Mouse (Mus musculus) neural tube, embryonic 13.5 days (tissue): ENCODE data around the gene Lrch3. TPM values are rescaled to one million over a fixed set of nuclear protein-coding genes. Genes with fewer than 3 reads are reported as not detected.
"Not testable (repeated sequence)": the region's sequence is repeated elsewhere in the genome, so short reads cannot be mapped to it uniquely, and the experiment has no call there.

ENCODE experiments used
- ATAC-seq: fragments of 200-750 bp; cut with Nextera tagmentation; 2 replicates; pipeline ENCODE4 v1.8.0; 2017; ENCODE audit warnings: low read depth, mild to moderate bottlenecking, moderate TSS enrichment, moderate library complexity
- H3K27ac ChIP-seq: fragments of 300-500 bp; sonication (generic); replicated peaks from 2 replicates; pipeline ENCODE4 v1.5.1; 2015; ENCODE audit warnings: moderate library complexity, mild to moderate bottlenecking, inconsistent platforms
- H3K27me3 ChIP-seq: fragments of 300-500 bp; sonication (generic); 2 replicates; pipeline ENCODE4 v1.6.1; 2015; ENCODE audit warnings: mild to moderate bottlenecking, inconsistent platforms
- H3K36me3 ChIP-seq: fragments of 300-500 bp; sonication (generic); 2 replicates; pipeline ENCODE4 v1.6.1; 2015; ENCODE audit warnings: mild to moderate bottlenecking, inconsistent platforms
- H3K4me1 ChIP-seq: fragments of 300-500 bp; sonication (generic); replicated peaks from 2 replicates; pipeline ENCODE4 v1.6.1; 2015; ENCODE audit warnings: inconsistent platforms
- H3K4me2 ChIP-seq: fragments of 300-500 bp; sonication (generic); 2 replicates; pipeline ENCODE4 v1.6.1; 2015; ENCODE audit warnings: inconsistent platforms, mild to moderate bottlenecking, moderate library complexity
- H3K4me3 ChIP-seq: fragments of 300-500 bp; sonication (generic); 2 replicates; pipeline ENCODE4 v1.5.1; 2015; ENCODE audit warnings: mild to moderate bottlenecking, inconsistent platforms
- H3K9ac ChIP-seq: fragments of 300-500 bp; sonication (generic); 2 replicates; pipeline ENCODE4 v1.6.1; 2015; ENCODE audit warnings: moderate library complexity, mild to moderate bottlenecking, inconsistent platforms
- H3K9me3 ChIP-seq: fragments of 300-500 bp; sonication (generic); 2 replicates; pipeline ENCODE4 v1.6.1; 2016; ENCODE audit warnings: inconsistent platforms
- WGBS: fragments of 180-500 bp; shearing (Covaris S2); methylation state at CpG from one replicate; pipeline ENCODE4 v1.1.7; 2015; 5-methylcytosine and 5-hydroxymethylcytosine counted together
- polyA plus RNA-seq: library from polyadenylated mRNA; unstranded; fragments of >200 nt; fragmentation: Nextera tagmentation; extraction: Ambion mirVana; gene quantifications from 2 replicates; pipeline ENCODE4 v1.2.1, GENCODE M21; 2015

Lrch3 gene
- polyA plus RNA-seq, 1 experiment from 2014 or later: 39.2 TPM

DNA sequence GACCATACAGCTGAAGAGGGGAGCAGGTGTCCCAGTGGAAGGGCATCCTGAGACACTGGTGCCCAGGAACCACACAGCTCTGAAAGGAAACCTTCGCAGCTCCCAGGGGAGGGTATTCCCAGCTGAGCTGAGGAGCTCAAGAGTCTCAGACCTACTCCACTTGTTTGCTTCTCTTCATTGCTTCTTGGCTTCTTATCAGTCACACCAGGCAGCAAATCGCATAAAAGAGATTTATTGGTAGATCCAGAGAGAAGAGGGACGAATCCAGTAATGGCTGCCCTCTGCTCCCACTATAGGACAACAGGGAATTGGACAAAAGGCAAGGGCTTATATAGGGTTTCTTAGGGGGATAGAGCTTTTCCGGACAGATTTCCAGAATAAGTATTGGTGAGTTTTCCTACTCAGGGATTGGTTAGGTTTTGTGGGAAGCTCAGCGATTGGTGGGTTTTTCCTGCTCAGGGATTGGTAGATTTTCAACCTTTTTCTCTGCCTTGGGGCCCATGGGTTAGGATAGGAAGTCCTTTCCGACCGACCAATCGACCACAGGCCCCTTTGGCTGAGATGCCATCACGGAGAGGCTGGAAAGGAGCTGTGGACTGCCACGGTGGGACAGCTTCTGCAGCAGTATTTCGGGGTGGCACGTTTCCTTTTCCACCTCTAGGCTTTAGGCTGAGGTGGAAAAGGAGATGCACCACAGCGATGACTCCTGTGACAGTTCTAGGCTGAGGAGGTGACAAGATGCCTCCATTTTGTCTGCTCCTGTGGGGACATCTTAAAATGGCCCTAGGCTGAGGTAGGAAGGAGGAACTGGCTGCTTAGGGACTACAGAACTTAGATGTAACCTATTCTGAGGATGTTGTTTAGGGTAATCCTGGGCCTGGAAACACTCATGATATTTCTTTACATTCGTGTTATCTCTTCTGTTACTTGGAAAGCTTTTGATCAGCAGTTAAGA lies 34.7 kb upstream of the Lrch3 start:
- Histone ChIP-seq H3K27ac (no peak overlapping the region), H3K9ac (peak overlapping the region; percentile 92), H3K27me3 (no peaks in the 10 kb centered on the region), H3K4me2 (peak overlapping the region; percentile 80), H3K36me3 (no peaks in the 10 kb centered on the region), H3K4me1 (peaks cover 31% of the 10 kb centered on the region), H3K4me3 (peak overlapping the region; percentile 95), H3K9me3 (no peaks in the 10 kb centered on the region)
- ATAC-seq: no peak
- WGBS: 77% methylated on average over 14 of the region's 14 CpGs

DNA sequence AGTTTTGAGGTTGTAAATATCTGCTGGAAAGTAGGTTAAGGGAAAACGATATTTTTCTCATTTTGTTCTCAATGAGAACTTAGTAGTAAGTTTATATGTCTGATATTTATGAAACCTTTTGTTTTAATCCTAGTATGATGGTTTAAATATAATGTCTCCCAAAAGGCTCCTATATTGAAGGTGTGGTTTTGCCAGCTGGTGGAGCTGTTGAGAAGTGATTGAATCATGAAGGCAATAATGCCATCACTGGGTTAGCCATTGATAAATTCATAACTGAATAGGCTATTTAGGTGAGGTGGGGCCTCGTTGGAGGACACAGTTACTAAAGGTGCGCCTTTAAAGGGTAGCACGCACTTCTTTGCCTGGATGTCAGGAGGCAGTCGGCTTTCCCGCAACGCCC lies 32.4 kb upstream of the Lrch3 start:
- no peak overlapping the region for H3K4me3 ChIP-seq
- WGBS: 82% methylated on average over 7 of the region's 7 CpGs

DNA sequence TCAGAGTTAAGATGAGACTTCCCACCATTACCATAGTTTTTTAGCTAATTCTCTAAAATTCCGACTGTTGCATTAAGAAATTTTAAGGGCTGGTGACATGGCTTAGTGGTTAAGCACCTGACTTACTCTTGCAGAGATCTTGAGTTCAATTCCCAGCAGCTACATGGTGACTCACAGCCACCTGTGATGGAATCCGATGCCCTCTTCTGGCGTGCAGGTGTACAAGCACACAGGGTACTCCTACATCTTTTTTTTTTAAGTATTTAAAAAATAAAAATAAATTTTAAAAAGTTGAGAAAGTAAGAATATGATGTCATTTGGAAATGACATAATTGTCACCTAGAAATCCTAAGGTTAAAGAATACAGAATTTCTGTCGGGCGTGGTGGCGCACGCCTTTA lies 25.9 kb upstream of the Lrch3 start:
- Histone ChIP-seq H3K27me3 (no peaks in the 10 kb centered on the region), H3K27ac (no peak overlapping the region), H3K4me1 (no peaks in the 10 kb centered on the region), H3K4me2 (no peak overlapping the region), H3K36me3 (peaks cover 45% of the 10 kb centered on the region), H3K9ac (no peak overlapping the region), H3K4me3 (no peak overlapping the region), H3K9me3 (no peaks in the 10 kb centered on the region)
- ATAC-seq: no peak
- WGBS: 88% methylated on average over 7 of the region's 7 CpGs

More for the DNA sequence above, 32.4 kb upstream of the Lrch3 start:
- Histone ChIP-seq H3K9ac (no peak overlapping the region), H3K27me3 (no peaks in the 10 kb centered on the region), H3K36me3 (peaks cover 8% of the 10 kb centered on the region), H3K27ac (no peak overlapping the region), H3K4me2 (no peak overlapping the region), H3K4me1 (peaks cover 31% of the 10 kb centered on the region), H3K9me3 (no peaks in the 10 kb centered on the region)
- ATAC-seq: no peak

DNA sequence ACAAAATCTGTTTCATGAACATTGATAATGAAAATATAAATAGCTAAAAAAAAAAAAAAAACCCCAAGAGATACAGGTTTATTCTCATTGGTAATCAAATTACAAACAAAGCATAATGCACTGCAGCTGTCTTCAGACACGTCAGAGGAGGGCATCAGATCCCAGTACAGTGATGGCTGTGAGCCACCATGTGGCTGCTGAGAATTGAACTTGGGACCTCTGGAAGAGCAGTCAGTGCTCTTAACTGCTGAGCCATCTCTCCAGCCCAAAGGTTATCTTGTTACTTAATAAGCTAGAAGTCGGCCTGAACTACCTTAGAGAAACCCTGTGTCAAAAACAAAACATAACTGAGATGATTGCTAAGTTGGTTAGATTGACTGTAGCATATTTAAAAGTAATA lies 24.0 kb upstream of the Lrch3 start:
- H3K4me3 ChIP-seq: no peak overlapping the region
- 68% methylated on average over 2 of the region's 2 CpGs for WGBS
- no peaks in the 10 kb centered on the region for H3K4me1 ChIP-seq
- H3K9me3 ChIP-seq: no peaks in the 10 kb centered on the region
- H3K36me3 ChIP-seq: peaks cover 58% of the 10 kb centered on the region
- no peak overlapping the region for H3K9ac ChIP-seq
- H3K27ac ChIP-seq: no peak overlapping the region
- no peak for ATAC-seq
- no peak overlapping the region for H3K4me2 ChIP-seq
- no peaks in the 10 kb centered on the region for H3K27me3 ChIP-seq

DNA sequence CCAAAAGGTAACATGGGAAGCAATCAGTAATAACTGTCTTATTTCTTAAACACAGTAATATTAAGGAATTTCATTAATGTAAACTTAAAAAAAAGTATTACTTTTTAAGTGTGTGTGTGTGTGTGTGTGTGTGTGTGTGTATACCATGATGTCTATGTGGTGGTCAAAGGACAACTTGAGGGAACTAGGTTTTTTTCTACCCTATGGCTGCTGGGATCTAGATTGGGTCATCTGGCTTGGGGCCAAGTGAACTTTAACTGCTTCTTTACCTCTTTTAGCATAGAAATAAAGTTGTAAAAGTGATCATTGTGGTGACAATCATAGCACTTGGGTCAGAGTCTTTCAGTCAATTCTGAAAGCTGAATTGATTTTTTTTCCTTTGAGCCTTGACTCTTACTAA lies 17.8 kb upstream of the Lrch3 start:
- no peak overlapping the region for H3K27ac ChIP-seq
- no peaks in the 10 kb centered on the region for H3K27me3 ChIP-seq
- no peak overlapping the region for H3K4me3 ChIP-seq
- H3K4me2 ChIP-seq: no peak overlapping the region
- H3K9me3 ChIP-seq: no peaks in the 10 kb centered on the region
- peaks cover 69% of the 10 kb centered on the region for H3K36me3 ChIP-seq
- no peak for ATAC-seq
- no peaks in the 10 kb centered on the region for H3K4me1 ChIP-seq
- no peak overlapping the region for H3K9ac ChIP-seq

DNA sequence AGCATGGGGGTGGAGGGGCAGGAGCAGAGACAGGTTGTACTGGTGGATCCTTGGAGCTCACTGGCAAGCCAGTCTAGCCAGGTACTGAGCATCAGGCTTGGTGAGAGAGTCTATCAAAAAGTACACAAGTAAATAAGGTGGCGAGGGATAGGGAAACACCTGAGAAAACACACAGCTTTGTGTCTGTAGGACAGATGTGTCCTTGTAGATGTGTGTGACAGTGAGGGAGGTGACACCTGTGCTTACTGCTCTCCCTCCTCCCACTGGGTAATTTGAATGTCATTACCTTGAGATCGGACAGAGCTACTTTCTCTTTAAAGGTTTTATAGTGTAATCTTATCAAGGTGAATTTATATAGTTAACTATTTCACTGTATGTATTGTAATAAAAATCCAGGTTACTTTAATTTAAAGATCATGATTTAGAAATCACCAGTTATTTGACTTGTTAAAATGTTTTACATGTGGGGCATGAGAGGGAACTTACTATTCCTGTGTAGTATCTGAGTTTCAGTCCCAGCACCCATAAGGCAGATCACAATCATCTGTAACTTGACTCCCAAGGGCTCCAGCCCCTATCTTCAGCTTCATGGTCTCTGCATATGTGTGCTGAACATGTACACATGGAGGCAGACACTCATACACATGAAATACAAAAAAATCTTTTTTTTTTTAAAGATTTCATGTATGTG lies 12.4 kb upstream of the Lrch3 start:
- no peaks in the 10 kb centered on the region for H3K9me3 ChIP-seq
- no peak for ATAC-seq
- H3K27me3 ChIP-seq: no peaks in the 10 kb centered on the region
- no peak overlapping the region for H3K4me2 ChIP-seq
- no peak overlapping the region for H3K9ac ChIP-seq
- H3K27ac ChIP-seq: no peak overlapping the region
- 85% methylated on average over 2 of the region's 2 CpGs for WGBS
- H3K36me3 ChIP-seq: peaks cover 56% of the 10 kb centered on the region
- no peaks in the 10 kb centered on the region for H3K4me1 ChIP-seq
- no peak overlapping the region for H3K4me3 ChIP-seq

DNA sequence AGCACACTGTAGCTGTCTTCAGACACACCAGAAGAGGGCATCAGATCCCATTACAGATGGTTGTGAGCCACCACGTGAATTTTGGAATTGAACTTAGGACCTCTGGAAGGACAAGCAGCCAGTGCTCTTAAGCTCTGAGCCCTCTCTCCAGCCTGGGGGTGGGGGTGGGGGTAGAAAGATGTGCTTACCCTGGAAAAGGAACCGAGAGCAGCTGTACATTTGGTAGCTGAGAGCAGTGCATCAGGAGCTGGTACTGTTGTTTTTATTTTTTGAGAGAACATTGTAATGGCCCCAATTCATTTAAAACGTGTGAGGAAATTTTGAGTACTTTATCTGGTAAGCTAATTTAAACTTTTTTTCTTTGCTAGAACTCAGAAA lies 11.9 kb upstream of the Lrch3 start:
- H3K9ac ChIP-seq: no peak overlapping the region
- peaks cover 60% of the 10 kb centered on the region for H3K36me3 ChIP-seq
- no peaks in the 10 kb centered on the region for H3K27me3 ChIP-seq
- H3K4me1 ChIP-seq: no peaks in the 10 kb centered on the region
- H3K4me2 ChIP-seq: no peak overlapping the region
- no peak for ATAC-seq
- no peak overlapping the region for H3K27ac ChIP-seq
- 80% methylated on average over 3 of the region's 3 CpGs for WGBS
- no peaks in the 10 kb centered on the region for H3K9me3 ChIP-seq
- H3K4me3 ChIP-seq: no peak overlapping the region

DNA sequence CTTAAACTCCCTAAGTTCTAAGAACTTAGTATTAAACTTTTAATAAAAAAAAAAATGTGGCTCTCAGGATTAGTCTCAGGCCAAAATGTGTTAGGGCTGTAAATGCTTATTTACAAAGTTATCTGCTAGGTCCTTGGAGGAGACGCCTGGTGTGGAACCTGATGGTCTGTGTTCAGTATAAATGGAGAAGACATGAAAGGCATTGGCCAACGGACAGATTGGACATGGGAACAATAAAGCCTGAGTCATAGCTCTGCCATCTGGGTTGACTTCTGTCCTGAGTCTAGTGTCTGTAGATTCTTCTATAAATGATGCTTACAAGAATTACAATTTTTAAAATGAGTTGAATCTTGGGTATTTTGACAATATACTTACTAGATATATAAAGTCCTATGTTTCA lies 7.7 kb upstream of the Lrch3 start:
- no peak overlapping the region for H3K9ac ChIP-seq
- no peak for ATAC-seq
- H3K4me1 ChIP-seq: no peaks in the 10 kb centered on the region
- H3K4me3 ChIP-seq: no peak overlapping the region
- no peaks in the 10 kb centered on the region for H3K9me3 ChIP-seq
- H3K4me2 ChIP-seq: no peak overlapping the region
- H3K27ac ChIP-seq: no peak overlapping the region
- H3K27me3 ChIP-seq: no peaks in the 10 kb centered on the region
- H3K36me3 ChIP-seq: peaks cover 34% of the 10 kb centered on the region
- WGBS: 79% methylated on average over 2 of the region's 2 CpGs

DNA sequence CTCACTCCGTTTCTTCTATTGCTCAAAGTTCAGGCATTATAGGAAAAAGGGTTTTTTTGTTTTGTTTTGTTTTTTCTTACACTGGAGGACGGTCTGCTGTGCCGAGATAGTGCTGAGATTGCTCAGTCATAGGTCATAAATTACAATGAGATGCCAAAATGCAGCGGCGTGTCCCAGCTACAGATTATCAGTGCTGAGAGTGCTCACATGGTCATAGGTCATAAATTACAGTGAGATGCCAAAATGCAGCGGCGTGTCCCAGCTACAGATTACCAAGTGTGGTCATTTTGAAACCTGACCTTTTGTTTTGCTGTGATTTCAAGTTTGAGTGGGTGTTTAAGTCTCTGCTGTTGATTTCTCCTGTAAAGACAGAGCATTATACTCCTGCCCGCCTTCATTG lies 7.2 kb upstream of the Lrch3 start:
- Histone ChIP-seq H3K4me3 (no peak overlapping the region), H3K4me2 (no peak overlapping the region), H3K36me3 (peaks cover 30% of the 10 kb centered on the region), H3K9me3 (no peaks in the 10 kb centered on the region), H3K4me1 (no peaks in the 10 kb centered on the region), H3K9ac (no peak overlapping the region), H3K27ac (no peak overlapping the region), H3K27me3 (no peaks in the 10 kb centered on the region)
- WGBS: 43% methylated on average over 8 of the region's 8 CpGs
- no peak for ATAC-seq

DNA sequence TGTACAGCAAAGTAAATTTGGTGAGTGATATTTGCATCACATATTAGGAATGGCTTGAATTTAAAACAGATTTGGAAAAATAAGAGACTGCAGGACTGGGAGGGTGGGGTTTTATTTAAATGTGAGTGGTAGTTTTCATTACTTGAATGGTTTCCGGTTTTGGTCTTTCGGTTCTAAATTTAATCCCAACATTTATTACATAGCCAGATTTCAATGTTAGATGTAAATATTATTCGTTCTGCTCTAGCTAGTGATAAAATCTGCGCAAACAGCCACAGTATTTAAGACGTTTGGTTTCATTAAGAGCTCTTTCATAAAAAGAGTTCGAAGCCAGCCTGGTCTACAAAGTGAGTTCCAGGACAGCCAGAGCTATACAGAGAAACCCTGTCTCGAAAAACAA lies 688 bp upstream of the Lrch3 start:
- Histone ChIP-seq H3K4me2 (peak overlapping the region; percentile 61; the same call in 1 of the 2 replicates), H3K4me1 (peaks cover 13% of the 10 kb centered on the region), H3K27ac (no peak overlapping the region), H3K27me3 (no peaks in the 10 kb centered on the region), H3K36me3 (no peaks in the 10 kb centered on the region; the same call in 1 of the 2 replicates), H3K4me3 (no peak overlapping the region; the same call in 1 of the 2 replicates), H3K9me3 (no peaks in the 10 kb centered on the region), H3K9ac (no peak overlapping the region)
- 61% methylated on average over 7 of the region's 7 CpGs for WGBS
- no peak for ATAC-seq

DNA sequence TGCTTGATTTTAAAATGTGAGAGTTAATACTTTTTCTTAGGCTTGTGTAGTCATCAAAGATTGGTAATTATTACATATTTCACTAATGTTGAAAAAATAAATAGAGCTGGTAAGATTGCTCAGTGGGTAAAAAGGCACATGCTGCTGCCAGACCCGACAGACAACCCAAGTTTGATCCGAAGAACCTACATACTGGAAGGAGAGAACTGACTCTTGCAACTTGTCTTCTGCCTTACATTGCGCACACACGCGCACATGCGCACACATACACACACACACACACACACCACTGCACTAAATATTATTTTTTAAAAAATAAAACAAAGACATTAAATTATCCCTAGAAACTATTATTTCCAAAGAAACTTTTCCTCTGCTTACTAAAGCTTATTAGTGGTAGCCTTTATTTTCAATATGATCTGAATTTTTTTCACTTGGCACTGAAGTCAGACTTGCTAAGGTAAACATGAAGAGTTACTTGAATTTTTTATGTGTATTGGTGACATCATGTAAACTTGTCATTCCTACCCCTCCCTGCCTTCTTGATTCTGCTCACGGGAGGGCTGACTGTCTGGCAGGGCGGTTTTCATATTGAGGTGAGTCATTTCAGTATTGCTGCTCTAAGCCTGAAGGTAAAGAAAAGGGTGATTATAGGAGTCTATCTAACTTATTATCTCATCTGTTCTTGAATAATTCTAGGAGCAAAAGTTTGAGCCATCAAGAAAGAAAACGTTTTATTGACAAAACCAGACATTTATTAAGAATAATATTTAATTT lies 1.6 kb downstream of the Lrch3 start:
- Histone ChIP-seq H3K4me2 (peak overlapping the region; percentile 61), H3K36me3 (no peaks in the 10 kb centered on the region), H3K9me3 (no peaks in the 10 kb centered on the region), H3K4me1 (peaks cover 13% of the 10 kb centered on the region), H3K9ac (no peak overlapping the region), H3K4me3 (peak overlapping the region; percentile 71), H3K27ac (no peak overlapping the region), H3K27me3 (no peaks in the 10 kb centered on the region)
- ATAC-seq: no peak
- 77% methylated on average over 9 of the region's 9 CpGs for WGBS

DNA sequence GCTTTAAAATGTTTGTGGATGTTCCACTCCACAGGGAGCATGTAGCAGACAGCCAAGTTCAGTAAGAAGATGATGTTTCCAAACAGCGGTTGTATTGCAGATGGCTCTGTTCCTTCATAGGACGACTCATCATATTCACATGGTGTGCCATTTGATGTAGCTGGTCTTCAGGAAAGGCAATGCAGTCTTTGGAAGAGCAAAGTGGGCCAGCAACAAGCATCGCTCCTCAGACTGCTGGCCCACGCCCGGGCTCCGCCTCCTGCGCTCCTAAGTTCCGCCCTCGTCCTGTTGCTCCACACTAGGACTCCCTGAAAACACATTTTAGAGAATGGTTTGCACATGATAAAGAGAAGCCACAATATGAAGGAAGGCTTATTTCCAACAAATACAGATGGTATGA lies 12.7 kb downstream of the Lrch3 start:
- not testable (repeated sequence) for H3K4me1 ChIP-seq, H3K27ac ChIP-seq, H3K4me3 ChIP-seq, H3K27me3 ChIP-seq, H3K4me2 ChIP-seq, H3K9ac ChIP-seq, ATAC-seq, H3K9me3 ChIP-seq
- 89% methylated on average over 9 of the region's 9 CpGs for WGBS
- peaks cover 25% of the 10 kb centered on the region for H3K36me3 ChIP-seq
